Mouse (Mus musculus): ENCODE data around the gene Edaradd. TPM values are rescaled to one million over a fixed set of nuclear protein-coding genes. Genes with fewer than 3 reads are reported as not detected.
A peak's percentile ranks its signal among the peaks of the same experiment; 100 is the strongest.

The Edaradd gene
- total RNA-seq, 2 experiments from 2014 or later, result 0.05 to 0.09 TPM

GRCm38 (mm10) chr13:12460881-12461729, 59.1 kb downstream of the Edaradd start:
- peak; percentile 94 for DNase-seq

DNA sequence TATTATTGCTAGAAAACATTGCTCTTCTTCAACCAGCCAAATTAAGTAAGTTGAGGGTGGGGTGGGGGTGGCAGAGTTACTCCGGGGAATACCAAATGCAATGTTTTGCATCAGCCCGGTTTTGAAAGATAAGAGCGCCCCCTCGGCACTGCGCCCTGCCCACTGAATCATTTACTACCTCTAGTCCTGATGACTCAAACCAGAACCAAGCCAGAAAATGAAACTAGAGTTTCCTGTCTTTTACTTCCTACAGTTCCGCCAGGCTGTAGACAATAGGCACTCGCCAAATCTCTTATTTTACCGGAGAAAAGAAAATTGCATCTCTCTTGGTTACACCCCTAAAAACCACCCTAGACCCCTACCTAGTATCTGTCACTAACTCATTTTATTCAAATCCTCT, 59.8 kb downstream of the Edaradd start:
- peak; percentile 21 for DNase-seq

GRCm38 (mm10) chr13:12456711-12457110, 63.5 kb downstream of the Edaradd start:
- DNase-seq, result no peak

DNA sequence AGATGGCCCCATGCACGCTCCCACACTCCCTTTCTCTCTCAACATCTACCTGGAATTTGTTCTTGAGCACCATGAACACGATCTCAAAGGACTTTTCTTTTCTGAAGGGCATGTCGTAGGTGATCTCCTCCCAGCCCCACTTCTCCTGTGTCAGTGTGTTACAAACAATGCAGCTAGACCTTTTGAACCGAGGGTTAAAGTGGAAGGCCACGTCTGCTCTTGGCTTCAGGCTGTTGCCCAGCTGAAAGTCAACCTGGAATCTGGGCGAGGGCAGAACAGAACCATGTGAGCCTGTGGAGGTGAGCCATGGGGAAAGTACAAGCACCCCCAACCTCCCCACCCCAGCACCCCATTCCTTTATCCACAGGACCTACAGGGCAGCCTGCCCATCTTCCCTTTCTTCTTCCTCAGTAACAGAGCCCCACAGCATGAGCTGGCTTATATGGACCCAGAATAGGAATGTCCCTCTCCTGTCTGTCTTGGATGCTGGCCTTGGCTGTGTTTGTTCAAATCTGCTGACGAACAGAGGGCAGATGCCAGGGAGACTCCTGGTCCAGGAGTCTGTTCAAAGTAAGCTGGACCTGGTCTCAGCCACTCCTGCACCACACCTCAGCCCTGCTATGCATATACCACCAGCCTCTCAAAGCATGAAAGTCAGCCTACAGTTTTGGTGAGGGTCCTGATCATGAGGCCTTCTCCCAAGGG, 65.4 kb downstream of the Edaradd start:
- no peak for DNase-seq

- no peak for DNase-seq
Observed at GRCm38 (mm10) chr13:12453150-12453549, 67.1 kb downstream of the Edaradd start.

DNA sequence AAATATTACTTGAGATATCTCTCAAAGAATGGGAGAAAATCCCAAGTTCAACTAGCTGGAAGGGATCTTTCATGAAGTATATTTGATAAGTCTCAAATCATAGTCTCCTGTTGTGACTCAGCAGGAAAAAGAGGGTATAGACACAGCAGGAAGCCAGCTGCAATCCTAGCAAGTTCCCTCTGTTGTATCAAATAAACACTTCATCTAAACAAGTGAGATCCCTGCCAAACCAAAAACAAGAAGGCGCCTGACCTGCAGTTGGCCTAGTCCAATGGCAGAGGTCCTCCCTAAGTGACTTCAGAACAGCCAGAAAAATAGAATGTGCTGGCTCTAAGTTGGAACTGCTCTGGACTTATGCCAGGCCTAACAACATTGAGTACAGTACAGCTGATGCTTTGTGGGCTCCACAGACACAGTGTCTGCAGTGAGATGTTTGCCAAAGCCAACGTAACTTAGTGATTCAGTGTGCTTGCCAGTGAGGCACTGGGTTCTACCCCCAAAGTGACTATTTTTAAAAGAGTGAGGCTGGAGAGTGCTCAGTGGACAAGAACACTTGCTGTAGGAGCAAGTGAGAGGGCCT, 78.1 kb downstream of the Edaradd start:
- no peak for DNase-seq

- DNase-seq, result no peak
Observed at GRCm38 (mm10) chr13:12440813-12441212, 79.4 kb downstream of the Edaradd start.

- DNase-seq, result no peak
Observed at GRCm38 (mm10) chr13:12439586-12439985, 80.7 kb downstream of the Edaradd start.

DNA sequence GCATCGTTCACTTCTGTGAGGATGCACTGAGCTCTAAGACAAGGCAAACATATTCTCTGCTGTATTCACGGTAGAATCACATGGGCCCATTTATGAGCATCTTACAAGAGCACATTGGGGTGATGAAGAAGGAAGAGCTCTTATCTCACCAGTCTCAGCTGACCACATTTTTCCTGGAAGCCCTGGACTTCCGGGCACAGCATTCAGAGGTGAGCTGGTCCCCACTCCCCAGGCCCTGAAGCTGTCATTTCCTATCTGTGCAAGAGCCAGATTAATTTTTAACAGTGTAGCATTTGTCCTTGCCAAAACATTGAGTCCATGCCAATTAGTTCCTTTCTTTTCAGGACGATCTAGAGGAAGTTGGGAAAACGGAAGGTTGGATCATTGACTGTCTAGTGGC, 86.4 kb downstream of the Edaradd start:
- DNase-seq, result no peak

DNA sequence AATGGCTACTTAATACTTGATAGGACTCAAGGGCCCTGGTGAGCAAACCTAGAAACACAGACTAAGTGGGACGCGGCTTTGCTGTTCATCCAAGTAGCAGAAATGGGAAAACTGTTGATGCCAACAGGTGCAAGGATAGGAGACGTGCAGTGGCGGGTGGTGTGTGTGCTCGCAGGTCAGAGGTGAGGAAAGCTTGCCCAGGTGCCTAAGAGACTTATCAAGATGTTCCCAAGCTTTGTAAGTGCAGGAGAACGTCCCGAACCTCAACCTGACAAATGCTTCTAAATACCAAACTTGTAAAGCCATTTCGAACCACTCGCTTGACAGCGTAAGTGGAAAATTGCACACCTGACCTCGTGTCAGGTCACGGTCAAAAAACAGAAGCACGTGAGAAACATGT, 91.7 kb downstream of the Edaradd start:
- no peak for DNase-seq

Other genes starting within 250 kb of the Edaradd start
- gene Actn2, start 179.7 kb downstream of the Edaradd start, total RNA-seq (2021), result 1,000 to 10,000 TPM; 1,429 to 1,530 TPM
- gene Heatr1, start 125.4 kb downstream of the Edaradd start, total RNA-seq (2021), result 10 to 100 TPM; 11.8 to 13.5 TPM
- gene Lgals8, start 55.5 kb downstream of the Edaradd start, total RNA-seq (2021), result 10 to 100 TPM; 27.4 to 32.7 TPM
- 1 to 10 TPM in 1 of 2 experiments, under 1 TPM in 1; 0.82 to 1.4 TPM for gene Ero1lb, start 45.4 kb upstream of the Edaradd start, total RNA-seq (2021)